Mouse (Mus musculus) monocyte, adult 5-6 weeks (primary cell): ENCODE measurements around the gene Slc26a8. TPM values are rescaled to one million over a fixed set of nuclear protein-coding genes. Genes with fewer than 3 reads are reported as not detected.
A peak's percentile ranks its signal among the peaks of the same experiment; 100 is the strongest.

Experiments
- ATAC-seq: fragments of 153-309, 156-312 bp; replicated peaks from 2 replicates; pipeline ENCODE4 v1.8.0; 2017; ENCODE audit warnings: mild to moderate bottlenecking; ENCODE audit not compliant: low TSS enrichment, insufficient number of reproducible peaks, severe bottlenecking, poor library complexity, low FRiP score
- total RNA-seq: library from RNA; stranded (forward); fragments of 200-1000, 200-491, 200-594 nt; gene quantifications from 3 replicates; pipeline ENCODE4 v1.2.3, GENCODE M21; 2017

Slc26a8 gene
- total RNA-seq, 1 experiment from 2014 or later = 1.5 TPM

GRCm38 (mm10) chr17:28657936-28658335 is 32.1 kb downstream of the Slc26a8 start:
- ATAC-seq = no peak

GRCm38 (mm10) chr17:28650268-28650667 is 39.8 kb downstream of the Slc26a8 start:
- no peak for ATAC-seq

- 0 out of 2 replicates have a peak, but pooled peaks have one; percentile 50 for ATAC-seq
These were observed 41.2 kb downstream of the Slc26a8 start for GRCm38 (mm10) chr17:28648607-28649370.

GRCm38 (mm10) chr17:28646221-28646620 is 43.8 kb downstream of the Slc26a8 start:
- no peak for ATAC-seq

- no peak for ATAC-seq
These were observed 45.9 kb downstream of the Slc26a8 start for GRCm38 (mm10) chr17:28644112-28644511.

- ATAC-seq = no peak
These were observed 46.3 kb downstream of the Slc26a8 start for GRCm38 (mm10) chr17:28643697-28644096.

- ATAC-seq = no peak
These were observed 49.9 kb downstream of the Slc26a8 start for GRCm38 (mm10) chr17:28640113-28640512.

GRCm38 (mm10) chr17:28637711-28638690 is 52.0 kb downstream of the Slc26a8 start:
- no peak for ATAC-seq

- no peak for ATAC-seq
These were observed 54.2 kb downstream of the Slc26a8 start for GRCm38 (mm10) chr17:28635842-28636241.

GRCm38 (mm10) chr17:28629125-28629524 is 60.9 kb downstream of the Slc26a8 start:
- ATAC-seq = no peak

- ATAC-seq = no peak
These were observed 61.5 kb downstream of the Slc26a8 start for GRCm38 (mm10) chr17:28628248-28629124.

GRCm38 (mm10) chr17:28626937-28627336 is 63.1 kb downstream of the Slc26a8 start:
- no peak for ATAC-seq

GRCm38 (mm10) chr17:28625327-28625726 is 64.7 kb downstream of the Slc26a8 start:
- ATAC-seq = no peak

- ATAC-seq = no peak
These were observed 65.2 kb downstream of the Slc26a8 start for GRCm38 (mm10) chr17:28624841-28625240.

GRCm38 (mm10) chr17:28622300-28622759 is 67.7 kb downstream of the Slc26a8 start, which contains the start of gene Srpk1:
Gene Srpk1 (minus strand): TSS chr17:28622709.
- ATAC-seq = peak; percentile 81

- ATAC-seq = peak; percentile 41
These were observed 68.4 kb downstream of the Slc26a8 start for GRCm38 (mm10) chr17:28621381-28622299.

GRCm38 (mm10) chr17:28618775-28619174 is 71.3 kb downstream of the Slc26a8 start:
- no peak for ATAC-seq
